Mouse (Mus musculus): Measurements from ENCODE around the gene Wdr61. TPM values are rescaled to one million over a fixed set of nuclear protein-coding genes. Genes with fewer than 3 reads are reported as not detected.
A peak's percentile ranks its signal among the peaks of the same experiment; 100 is the strongest.
"Not testable (repeated sequence)": the region's sequence is repeated elsewhere in the genome, so short reads cannot be mapped to it uniquely, and the experiment has no call there.

Gene Wdr61
- polyA plus RNA-seq, 1 experiment from 2014 or later: 159 TPM

DNA sequence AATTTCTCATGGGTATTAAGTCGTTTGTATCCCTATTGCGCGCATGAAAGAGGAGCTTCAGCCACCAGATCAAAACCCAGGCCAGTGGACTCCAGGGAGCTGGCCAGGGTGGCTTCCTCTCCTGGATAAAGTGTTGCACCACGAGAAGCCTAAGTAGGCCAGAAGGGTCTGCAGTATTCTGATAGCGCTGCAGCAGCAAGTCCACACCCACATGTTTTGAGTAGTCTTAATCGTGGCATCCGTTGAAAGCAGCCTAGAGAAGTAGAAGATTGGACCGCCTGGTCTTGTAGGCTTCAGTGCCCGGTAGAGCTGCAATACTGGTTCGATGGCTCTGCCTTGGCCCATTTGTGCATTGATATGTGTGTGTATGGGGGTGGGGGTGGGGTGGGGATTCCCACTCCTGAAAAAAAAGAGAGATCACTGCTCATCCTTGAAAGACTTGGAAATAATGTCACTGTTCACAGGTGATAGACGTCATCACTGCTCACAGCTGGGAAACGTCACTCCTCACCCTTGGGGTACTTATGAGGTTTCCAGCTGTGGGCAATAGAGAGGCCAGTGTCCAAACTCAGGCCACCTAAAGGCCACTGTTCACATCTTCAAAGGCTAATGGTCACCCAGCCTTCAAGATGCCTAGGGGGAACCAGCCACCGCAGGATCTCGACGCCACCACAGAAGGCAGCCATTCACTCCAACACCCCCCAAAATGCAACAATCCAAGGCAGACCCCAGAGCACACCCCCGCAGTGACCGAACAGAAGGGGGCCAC, 35.8 kb downstream of the Wdr61 start, which contains the start of gene Dnaja4:
TSS of gene Dnaja4 (plus strand) at position 556 of the 769 bp plus-strand sequence.
- Histone ChIP-seq H3K4me1 (ENCODE audit: control insufficient read depth, insufficient read depth, low read length) (no peaks in the 10 kb centered on the region; the same call in 1 of the 2 replicates), H3K9ac (ENCODE audit: low read length) (peak within 1 kb of the TSS; percentile 79), H3K9me3 (replicated peaks; ENCODE audit: control insufficient read depth, low read length) (no peaks in the 10 kb centered on the region), H3K4me2 (ENCODE audit: low read length) (peak within 1 kb of the TSS; percentile 89), H3K36me3 (ENCODE audit: control insufficient read depth, insufficient read depth, low read length) (no peaks in the 10 kb centered on the region), H3K27ac (ENCODE audit: low read depth, low read length) (no peak within 1 kb of the TSS), H3K27me3 (replicated peaks; ENCODE audit: control insufficient read depth, insufficient read depth, low read length) (peaks cover 21% of the 10 kb centered on the region), H3K4me3 (ENCODE audit: low read depth, low read length) (peak within 1 kb of the TSS; percentile 69)
- ATAC-seq: no peak
- WGBS: 74% methylated on average over 17 of the region's 17 CpGs
- DNase-seq (ENCODE audit: low spot score): no peak

DNA sequence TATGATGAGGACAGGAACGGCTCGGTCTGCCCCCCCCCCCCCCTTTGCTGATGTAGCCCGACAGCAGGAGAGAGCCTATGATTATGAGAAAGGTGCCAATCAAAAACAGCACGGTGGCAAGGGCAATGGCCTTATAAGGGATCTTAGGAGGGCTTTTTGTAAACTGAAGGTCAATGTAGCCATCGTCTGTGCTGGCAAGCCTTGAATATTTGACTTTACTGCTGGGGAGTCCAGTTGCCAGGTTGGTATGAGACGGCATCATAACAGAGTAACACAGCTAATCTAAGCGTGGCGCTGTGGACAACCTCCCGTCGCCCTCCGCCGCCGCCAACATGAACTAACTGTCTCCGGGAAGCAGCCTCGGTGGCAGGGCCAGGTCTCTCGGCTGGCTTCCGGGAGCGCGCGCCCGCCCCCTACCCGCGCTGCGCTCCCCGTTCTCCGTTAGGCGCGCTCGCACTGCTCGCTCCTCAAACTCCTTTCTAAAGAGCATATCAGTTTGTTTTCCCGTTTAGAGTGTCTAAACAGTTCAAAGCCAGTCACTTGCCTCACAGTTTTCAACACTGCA, 43.0 kb downstream of the Wdr61 start:
- not testable (repeated sequence) for H3K9me3 ChIP-seq (replicated peaks; ENCODE audit: control insufficient read depth, low read length); H3K27me3 ChIP-seq (replicated peaks; ENCODE audit: control insufficient read depth, insufficient read depth, low read length); H3K27ac ChIP-seq (ENCODE audit: low read depth, low read length); H3K36me3 ChIP-seq (ENCODE audit: control insufficient read depth, insufficient read depth, low read length); H3K4me1 ChIP-seq (ENCODE audit: control insufficient read depth, insufficient read depth, low read length)
- H3K9ac ChIP-seq (ENCODE audit: low read length): peak overlapping the region; percentile 17; the same call in 1 of the 2 replicates
- H3K4me3 ChIP-seq (ENCODE audit: low read depth, low read length): peak overlapping the region; percentile 16
- H3K4me2 ChIP-seq (ENCODE audit: low read length): peak overlapping the region; percentile 52
- WGBS: 3% methylated on average over 31 of the region's 31 CpGs
- DNase-seq (ENCODE audit: low spot score) (peak; percentile 41), ATAC-seq (0 out of 2 replicates have a peak, but pooled peaks have one; percentile 32)

DNA sequence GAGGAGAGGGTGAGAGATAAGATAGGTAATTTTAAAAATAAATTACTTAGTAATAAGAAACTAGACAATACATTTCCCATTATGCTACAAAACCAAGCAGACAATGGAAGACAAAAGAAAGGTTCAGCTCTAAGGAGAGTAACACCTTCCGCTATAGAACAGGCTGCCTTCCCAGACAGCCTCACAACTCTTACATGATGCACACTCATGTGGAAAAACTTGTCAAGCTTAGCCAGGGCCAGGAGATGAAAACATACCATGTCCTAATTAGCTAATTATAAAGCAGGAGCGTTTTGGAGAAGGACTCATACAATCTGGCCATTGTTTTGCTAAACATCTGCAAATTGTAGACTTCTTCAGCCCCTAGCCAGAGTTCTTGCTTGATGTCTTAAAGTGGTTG, 43.6 kb downstream of the Wdr61 start:
- H3K4me2 ChIP-seq (ENCODE audit: low read length); H3K9me3 ChIP-seq (replicated peaks; ENCODE audit: control insufficient read depth, low read length); H3K36me3 ChIP-seq (ENCODE audit: control insufficient read depth, insufficient read depth, low read length); H3K27ac ChIP-seq (ENCODE audit: low read depth, low read length); H3K4me3 ChIP-seq (ENCODE audit: low read depth, low read length); DNase-seq (ENCODE audit: low spot score); H3K9ac ChIP-seq (ENCODE audit: low read length); H3K27me3 ChIP-seq (replicated peaks; ENCODE audit: control insufficient read depth, insufficient read depth, low read length); H3K4me1 ChIP-seq (ENCODE audit: control insufficient read depth, insufficient read depth, low read length): not testable (repeated sequence)
- 20% methylated on average over 2 of the region's 2 CpGs for WGBS
- 0 out of 2 replicates have a peak, but pooled peaks have one; percentile 34 for ATAC-seq

- H3K9me3 ChIP-seq (replicated peaks; ENCODE audit: control insufficient read depth, low read length): no peaks in the 10 kb centered on the region
Measured at GRCm38 (mm10) chr9:54689446-54689845, 44.9 kb downstream of the Wdr61 start.

DNA sequence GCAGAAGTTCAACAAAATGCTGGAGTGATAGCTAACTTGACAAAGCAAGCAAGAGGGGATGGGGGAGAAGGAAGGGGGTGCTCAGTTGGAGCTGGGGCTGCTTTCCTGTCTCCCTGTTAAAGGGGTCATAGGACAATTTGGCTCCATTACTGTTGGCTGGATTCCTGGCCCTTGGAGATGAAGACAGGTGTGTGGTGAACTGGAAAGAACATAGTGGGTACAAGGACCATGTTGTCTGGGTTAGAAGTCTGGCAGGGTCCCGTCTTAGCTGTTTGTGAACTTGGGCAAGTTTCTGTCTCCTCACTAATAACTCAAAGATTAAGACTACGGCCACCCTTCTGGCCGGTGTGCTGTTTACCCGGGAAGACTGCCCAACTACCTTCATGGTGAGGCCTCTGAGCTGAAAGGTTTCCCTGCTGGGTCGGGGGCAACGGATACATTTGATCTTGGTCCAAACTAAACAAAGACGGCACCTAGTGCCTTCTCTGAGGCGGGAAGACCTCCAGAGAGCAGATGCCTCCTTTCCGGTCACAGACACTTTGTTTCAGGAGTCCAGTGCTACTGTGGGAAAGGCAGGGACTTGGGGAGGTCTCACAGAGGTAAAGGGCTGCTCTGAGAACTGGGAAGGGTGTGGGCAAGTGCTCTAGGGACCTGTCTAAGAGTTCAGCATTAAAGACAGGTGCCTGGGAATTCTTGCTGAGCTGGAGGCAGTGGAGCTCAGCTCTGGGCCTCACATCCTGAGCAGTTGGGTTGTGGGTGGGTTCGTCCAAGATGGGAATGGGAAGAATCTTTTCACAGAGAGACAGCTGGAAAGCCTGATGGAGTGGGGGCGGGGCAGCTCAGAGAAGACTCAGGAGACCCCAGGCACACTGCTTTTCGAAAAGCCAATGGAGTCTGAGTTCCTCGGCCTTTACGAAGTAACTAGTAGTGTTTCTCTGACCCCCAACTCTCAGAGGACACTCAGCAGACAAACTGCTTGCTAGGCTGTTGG, 46.8 kb downstream of the Wdr61 start:
- Histone ChIP-seq H3K4me1 (ENCODE audit: control insufficient read depth, insufficient read depth, low read length) (no peaks in the 10 kb centered on the region), H3K36me3 (ENCODE audit: control insufficient read depth, insufficient read depth, low read length) (no peaks in the 10 kb centered on the region), H3K4me3 (ENCODE audit: low read depth, low read length) (no peak overlapping the region), H3K9ac (ENCODE audit: low read length) (no peak overlapping the region), H3K27me3 (replicated peaks; ENCODE audit: control insufficient read depth, insufficient read depth, low read length) (no peaks in the 10 kb centered on the region), H3K4me2 (ENCODE audit: low read length) (no peak overlapping the region), H3K9me3 (replicated peaks; ENCODE audit: control insufficient read depth, low read length) (no peaks in the 10 kb centered on the region), H3K27ac (ENCODE audit: low read depth, low read length) (no peak overlapping the region)
- no peak for DNase-seq (ENCODE audit: low spot score)
- ATAC-seq: no peak
- 73% methylated on average over 14 of the region's 14 CpGs for WGBS

More at GRCm38 (mm10) chr9:54689446-54689845, 44.9 kb downstream of the Wdr61 start:
- no peaks in the 10 kb centered on the region for H3K27me3 ChIP-seq (replicated peaks; ENCODE audit: control insufficient read depth, insufficient read depth, low read length)
- DNase-seq (ENCODE audit: low spot score) (no peak), ATAC-seq (no peak)
- no peaks in the 10 kb centered on the region for H3K36me3 ChIP-seq (ENCODE audit: control insufficient read depth, insufficient read depth, low read length)
- no peaks in the 10 kb centered on the region for H3K4me1 ChIP-seq (ENCODE audit: control insufficient read depth, insufficient read depth, low read length)
- 80% methylated on average over 8 of the region's 8 CpGs for WGBS
- H3K9ac ChIP-seq (ENCODE audit: low read length): no peak overlapping the region
- H3K4me3 ChIP-seq (ENCODE audit: low read depth, low read length): no peak overlapping the region
- no peak overlapping the region for H3K27ac ChIP-seq (ENCODE audit: low read depth, low read length)
- no peak overlapping the region for H3K4me2 ChIP-seq (ENCODE audit: low read length)

GRCm38 (mm10) chr9:54683814-54684605, 50.3 kb downstream of the Wdr61 start:
- H3K27me3 ChIP-seq (replicated peaks; ENCODE audit: control insufficient read depth, insufficient read depth, low read length): no peaks in the 10 kb centered on the region
- H3K4me3 ChIP-seq (ENCODE audit: low read depth, low read length): no peak overlapping the region
- no peaks in the 10 kb centered on the region for H3K4me1 ChIP-seq (ENCODE audit: control insufficient read depth, insufficient read depth, low read length)
- DNase-seq (ENCODE audit: low spot score) (no peak), ATAC-seq (no peak)
- no peak overlapping the region for H3K9ac ChIP-seq (ENCODE audit: low read length)
- no peaks in the 10 kb centered on the region for H3K36me3 ChIP-seq (ENCODE audit: control insufficient read depth, insufficient read depth, low read length)
- H3K9me3 ChIP-seq (replicated peaks; ENCODE audit: control insufficient read depth, low read length): no peaks in the 10 kb centered on the region
- WGBS: 75% methylated on average over 7 of the region's 7 CpGs
- H3K4me2 ChIP-seq (ENCODE audit: low read length): no peak overlapping the region
- no peak overlapping the region for H3K27ac ChIP-seq (ENCODE audit: low read depth, low read length)

GRCm38 (mm10) chr9:54682846-54683245, 51.5 kb downstream of the Wdr61 start:
- WGBS: 62% methylated on average over 2 of the region's 4 CpGs
- Histone ChIP-seq H3K27ac (ENCODE audit: low read depth, low read length) (no peak overlapping the region), H3K4me1 (ENCODE audit: control insufficient read depth, insufficient read depth, low read length) (no peaks in the 10 kb centered on the region), H3K9me3 (replicated peaks; ENCODE audit: control insufficient read depth, low read length) (no peaks in the 10 kb centered on the region), H3K27me3 (replicated peaks; ENCODE audit: control insufficient read depth, insufficient read depth, low read length) (no peaks in the 10 kb centered on the region), H3K4me3 (ENCODE audit: low read depth, low read length) (no peak overlapping the region), H3K9ac (ENCODE audit: low read length) (no peak overlapping the region), H3K36me3 (ENCODE audit: control insufficient read depth, insufficient read depth, low read length) (no peaks in the 10 kb centered on the region), H3K4me2 (ENCODE audit: low read length) (no peak overlapping the region)
- ATAC-seq: no peak
- DNase-seq (ENCODE audit: low spot score): peak; percentile 46

GRCm38 (mm10) chr9:54676531-54676986, 57.8 kb downstream of the Wdr61 start:
- WGBS: under 1% methylated on average over 14 of the region's 14 CpGs
- H3K9ac ChIP-seq (ENCODE audit: low read length): peak overlapping the region; percentile 41; the same call in 1 of the 2 replicates

More at GRCm38 (mm10) chr9:54676531-54676986, 57.8 kb downstream of the Wdr61 start:
- Histone ChIP-seq H3K36me3 (ENCODE audit: control insufficient read depth, insufficient read depth, low read length) (no peaks in the 10 kb centered on the region), H3K4me1 (ENCODE audit: control insufficient read depth, insufficient read depth, low read length) (no peaks in the 10 kb centered on the region), H3K27ac (ENCODE audit: low read depth, low read length) (no peak overlapping the region), H3K9me3 (replicated peaks; ENCODE audit: control insufficient read depth, low read length) (no peaks in the 10 kb centered on the region), H3K4me2 (ENCODE audit: low read length) (peak overlapping the region; percentile 53), H3K4me3 (ENCODE audit: low read depth, low read length) (peak overlapping the region; percentile 20), H3K27me3 (replicated peaks; ENCODE audit: control insufficient read depth, insufficient read depth, low read length) (no peaks in the 10 kb centered on the region)
- ATAC-seq (peak; percentile 89), DNase-seq (ENCODE audit: low spot score) (peak; percentile 81)
